Mouse (Mus musculus) cerebellum, adult 8-10 months (tissue): ENCODE measurements around the gene Hk2.

Experiments
- DNase-seq: peaks from one replicate; pipeline ENCODE4 v3.0.0; 2022

The Hk2 gene

DNA sequence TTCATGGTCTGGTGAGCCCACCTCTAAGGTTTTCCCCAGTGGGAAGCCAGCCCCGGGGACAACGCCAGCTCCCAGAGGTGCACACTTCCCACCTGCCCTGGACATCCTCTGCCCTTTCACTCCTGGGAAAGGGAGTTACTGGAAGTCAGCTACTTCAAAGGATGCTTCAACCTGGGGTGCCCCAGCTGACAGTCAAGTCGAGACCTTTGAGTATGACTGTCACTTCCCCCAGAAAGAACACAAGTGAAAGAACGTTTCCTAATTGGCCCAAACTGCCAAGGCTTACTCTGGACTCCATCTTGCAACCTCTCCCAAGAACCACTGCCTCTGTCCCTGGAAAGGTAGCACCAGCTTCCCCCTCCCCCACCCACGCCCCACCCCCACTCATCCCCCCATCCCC, 4.5 kb downstream of the Hk2 start:
- no peak for DNase-seq

DNA sequence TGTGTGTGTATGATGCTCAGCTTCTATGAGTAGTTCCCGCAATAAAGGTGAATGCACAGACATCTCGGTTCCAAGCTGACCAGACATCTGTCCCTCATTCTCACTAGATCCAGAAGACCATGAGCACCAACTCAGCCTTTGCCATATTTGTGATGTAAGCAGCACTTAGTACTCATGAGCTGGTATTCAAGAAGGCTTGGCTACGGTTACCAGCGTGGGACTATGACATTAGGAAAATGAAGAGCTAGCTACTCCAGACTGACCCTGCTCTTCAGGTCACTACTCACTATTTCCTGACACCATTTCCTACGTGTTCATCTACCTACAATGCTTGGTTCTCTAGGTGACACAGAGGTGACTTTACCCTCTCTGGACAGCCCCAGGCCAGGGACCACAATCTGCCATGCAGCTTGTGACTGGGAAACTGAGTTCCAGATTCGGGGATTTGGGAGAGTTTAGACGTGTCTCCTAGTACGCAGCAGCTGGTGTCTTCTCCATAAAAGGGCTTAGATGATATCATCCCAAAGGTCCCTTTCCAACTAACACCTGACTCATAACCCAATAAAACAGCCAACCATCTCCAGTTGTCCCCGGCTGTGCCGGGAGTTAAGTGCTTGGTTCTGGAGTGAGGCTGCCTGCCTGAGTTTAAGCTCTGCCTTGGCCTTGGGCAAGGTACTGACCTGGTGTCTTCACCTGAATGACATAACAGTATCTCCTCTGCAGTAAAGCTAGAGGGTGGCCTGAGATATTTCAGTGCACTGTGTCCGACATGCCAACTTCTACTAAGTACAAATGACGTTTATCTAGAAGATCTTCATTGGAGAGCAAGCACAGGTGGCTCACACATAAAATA, 6.3 kb downstream of the Hk2 start:
- no peak for DNase-seq

DNA sequence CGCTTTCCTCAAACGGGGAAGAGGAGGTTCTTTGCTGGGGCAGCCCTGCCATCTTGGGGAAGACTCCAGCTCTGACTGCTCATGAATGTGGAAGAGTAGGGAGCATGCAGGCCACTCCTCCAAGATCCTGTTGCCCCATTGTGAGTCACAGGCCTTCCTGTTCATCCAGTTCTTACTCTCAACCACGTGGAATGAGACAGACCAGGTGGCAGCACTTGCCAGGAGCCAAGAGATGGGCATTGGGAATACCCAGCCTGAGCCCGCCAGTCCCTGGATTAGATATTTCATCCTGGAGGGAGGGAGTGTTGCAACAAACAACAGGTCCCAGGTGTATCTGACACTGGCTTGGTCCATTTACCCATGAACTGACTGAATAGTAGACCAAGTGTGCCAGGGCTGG, 7.6 kb downstream of the Hk2 start:
- no peak for DNase-seq

DNA sequence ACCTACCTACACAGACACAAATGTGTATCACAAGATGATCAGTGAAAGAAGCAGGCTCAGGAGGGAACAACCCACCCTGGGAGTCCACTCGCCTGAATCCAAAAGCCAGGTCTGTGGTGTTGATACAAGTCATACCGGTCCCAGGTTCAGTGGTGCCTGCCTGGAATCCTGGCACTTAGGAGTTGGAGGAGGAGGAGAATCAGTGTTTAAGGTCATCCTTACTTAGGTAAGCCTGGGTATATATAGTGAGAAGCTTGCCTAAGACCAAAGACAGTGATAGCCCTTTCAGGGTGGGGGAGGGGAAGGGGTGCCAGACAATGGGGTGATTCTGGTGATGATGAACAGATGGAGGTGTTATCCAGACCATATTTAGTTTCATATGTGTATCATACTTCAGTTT, 9.0 kb downstream of the Hk2 start:
- DNase-seq: no peak

DNA sequence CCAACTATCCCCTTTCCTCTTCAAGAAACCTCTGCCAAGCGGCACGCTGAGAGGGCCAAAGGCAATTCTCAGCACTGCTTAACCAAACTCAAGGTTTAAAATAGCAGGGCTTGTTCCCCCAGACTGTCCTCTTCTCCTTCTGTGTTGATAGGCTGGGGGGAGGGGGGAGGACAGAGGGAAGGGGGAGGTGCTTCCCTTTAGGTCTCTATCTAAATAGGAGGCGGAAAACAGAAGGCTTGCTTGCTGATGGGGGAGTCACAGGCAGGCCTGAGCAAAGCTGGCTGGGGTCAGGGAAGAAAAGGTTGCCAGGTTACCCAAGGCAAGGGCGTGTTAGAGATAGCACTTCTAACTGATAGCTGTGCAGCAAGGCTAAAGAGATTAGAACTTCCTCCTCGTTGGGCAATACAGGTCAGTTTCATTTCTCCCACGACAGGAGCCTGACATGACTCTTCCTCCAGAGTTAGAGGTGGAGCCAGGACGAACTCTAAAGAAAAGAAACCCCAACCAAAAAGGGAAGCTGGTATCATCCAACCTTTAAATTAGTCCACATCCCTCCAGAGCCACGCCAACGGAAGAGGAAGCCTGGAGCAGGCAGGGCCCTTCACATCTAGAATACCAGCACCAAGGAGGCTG, 10.3 kb downstream of the Hk2 start:
- no peak for DNase-seq

DNA sequence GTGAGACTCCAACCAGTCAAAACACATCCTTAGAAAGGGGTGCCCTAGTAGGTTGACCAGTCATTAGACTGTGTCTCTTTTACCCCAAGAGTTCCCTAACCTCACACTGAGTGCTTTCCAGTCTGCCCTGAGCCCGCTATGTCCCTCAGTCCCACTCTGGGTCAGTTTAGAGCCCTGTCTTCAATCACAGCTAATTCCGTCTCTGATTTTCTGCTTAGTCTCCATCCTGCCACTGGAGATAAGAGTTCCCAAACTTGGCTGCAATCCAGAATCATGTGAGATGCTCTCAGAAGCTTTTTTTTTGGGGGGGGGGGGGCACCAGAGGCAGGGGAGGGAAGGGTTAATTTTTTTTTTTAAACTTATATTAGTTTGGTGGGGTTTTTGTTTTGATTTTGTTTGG, 11.5 kb downstream of the Hk2 start:
- no peak for DNase-seq

DNA sequence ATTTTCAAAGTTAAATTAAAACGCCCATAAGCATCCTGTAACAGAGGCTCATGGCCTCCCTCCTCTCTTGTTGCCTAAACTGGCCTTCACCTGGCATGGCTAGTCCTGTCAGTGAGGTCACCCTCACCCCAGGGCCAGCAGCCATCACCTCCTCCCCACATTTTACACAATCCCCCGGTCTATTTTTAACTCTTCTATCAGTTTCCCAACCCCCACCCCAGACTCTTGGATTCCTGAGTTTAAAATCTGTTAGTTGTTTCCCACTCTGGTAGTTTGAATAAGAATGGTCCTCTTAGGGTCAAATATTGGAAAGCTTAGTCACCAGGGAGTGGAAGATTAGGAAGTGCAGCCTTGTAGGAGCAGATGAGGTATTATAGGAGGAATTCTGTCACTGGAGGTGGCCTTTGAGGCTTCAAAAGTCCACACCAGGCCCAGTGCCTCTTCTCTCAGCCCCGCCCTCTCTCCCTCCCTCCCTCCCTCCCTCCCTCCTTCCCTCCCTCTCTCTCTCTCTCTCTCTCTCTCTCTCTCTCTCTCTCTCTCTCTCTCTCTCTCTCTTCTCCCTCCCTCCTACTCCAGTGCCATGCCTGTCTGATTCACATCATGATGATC, 13.4 kb downstream of the Hk2 start:
- no peak for DNase-seq

DNA sequence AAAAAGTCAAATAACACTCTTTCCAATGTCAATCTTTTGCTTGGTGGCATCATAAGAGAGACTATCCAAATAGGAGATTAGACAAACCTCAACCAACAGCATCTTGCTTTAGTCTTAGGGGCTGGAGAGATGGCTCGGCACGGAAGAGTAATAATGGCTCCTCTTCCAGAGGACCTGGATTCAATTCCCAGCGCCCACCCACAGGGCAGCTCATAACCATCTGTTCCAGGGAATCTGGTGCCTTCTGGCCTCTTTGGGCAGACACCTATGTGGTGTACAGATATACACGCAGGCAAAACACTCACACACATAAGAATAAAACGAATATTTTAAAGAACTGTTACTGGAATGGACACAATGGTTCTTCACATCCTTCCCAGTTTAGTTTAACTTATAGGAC, 15.0 kb downstream of the Hk2 start:
- no peak for DNase-seq

DNA sequence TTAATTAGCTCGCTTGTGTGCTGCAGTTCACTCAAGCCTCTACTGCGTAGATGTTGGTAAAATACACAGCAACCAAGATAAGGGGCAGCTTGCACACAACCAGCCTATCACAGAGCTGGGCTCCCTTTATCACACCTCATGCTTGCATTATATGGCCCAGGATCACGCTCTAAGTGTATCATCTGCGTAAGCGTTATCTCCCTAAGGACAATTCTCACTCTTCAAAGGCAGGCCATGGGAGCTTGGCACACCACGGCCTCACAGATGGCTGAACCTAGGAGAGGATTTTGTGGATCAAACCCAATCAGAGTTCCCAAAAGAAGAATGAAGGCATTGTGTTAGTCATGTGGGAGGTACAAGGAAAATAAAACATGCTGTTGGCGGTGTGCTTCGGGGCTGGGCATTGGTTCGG, 17.4 kb downstream of the Hk2 start:
- peak; percentile 29 for DNase-seq

DNA sequence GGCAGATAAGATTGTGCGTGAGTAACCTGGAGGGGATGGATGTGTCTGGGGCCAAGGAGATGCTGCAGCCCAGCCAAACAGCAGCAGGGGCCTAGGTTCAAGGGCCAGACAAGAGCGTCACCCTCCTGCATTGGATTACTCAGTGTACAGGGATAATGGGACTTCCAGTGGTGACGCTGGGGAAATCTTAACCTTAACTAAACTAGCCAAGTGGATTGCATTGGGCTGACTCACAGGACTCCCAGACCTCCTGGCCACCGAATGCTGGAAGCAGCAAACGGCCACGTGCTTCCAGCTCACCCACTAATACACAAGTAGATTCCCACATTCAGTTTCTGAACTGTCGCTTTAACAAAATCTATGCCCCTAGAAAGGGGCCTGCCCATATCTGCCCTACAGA, 18.0 kb downstream of the Hk2 start:
- DNase-seq: no peak

DNA sequence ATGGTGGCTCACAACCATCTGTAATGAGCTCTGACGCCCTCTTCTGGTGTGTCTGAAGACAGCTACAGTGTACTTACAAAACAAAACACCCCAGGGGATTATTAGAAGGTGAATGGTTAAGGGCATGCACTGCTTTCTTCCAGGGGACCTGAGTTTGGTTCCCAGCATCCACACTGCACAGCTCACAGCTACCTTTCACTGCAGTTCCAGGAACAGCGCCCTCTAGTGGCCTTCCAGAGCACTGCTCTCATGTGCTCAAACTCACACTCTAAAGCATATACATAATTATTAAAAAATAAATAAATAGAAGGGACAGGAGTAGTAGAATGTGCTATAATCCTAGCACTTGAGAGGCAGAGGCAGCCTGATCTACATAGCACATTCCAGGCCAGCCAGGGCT, 18.9 kb downstream of the Hk2 start:
- DNase-seq: no peak

DNA sequence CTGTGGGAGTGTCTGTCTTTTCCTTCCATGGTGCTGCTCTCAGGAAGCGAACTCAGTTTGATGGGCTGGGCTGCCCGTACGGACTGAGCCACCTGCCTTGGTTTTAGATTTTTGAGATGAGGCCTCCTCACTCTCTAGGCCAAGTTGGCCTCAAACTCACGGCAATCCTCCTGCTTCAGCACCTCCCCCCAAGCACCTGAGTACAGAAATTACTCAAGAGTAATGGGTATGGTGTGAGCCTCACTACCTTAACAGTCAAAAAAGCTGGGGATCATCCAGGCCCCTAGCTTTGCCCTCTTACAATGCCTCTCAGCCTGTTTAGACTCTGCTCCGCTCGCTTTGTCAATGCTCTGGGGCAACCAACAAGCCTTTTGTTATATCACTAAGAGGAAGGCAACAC, 19.5 kb downstream of the Hk2 start:
- DNase-seq: no peak

DNA sequence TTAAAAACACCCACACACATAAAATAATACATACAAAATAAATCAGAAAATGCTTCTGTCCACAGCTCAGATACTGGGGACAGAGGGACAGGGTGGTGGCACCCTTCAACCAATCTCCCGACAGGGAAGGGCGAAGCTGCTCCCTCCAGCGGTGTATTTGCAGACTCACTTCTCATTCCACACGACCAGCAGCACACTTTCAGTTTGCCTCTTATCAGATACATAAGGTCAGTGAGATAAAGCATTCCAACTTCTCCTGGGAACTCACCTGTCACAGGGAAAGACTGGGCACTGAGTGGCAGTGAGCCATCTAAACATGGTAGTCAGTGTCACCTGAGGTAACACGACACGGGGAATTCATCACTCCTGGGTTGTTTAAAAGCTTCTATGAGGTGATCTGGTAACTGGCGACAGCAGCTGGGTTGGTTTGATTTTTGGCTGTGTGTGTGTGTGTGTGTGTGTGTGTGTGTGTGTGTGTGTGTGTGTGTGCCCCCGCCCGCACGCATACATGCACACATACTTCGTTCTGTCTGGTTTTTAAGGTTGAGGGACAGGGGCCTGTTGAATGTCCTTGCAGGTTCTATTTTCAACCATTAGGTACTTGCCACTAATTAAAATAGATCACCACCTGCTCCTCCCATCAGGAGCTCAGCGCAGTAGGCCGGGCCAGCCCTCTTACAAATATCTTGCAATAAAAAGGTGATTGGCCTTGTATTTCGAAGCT, 20.5 kb downstream of the Hk2 start:
- DNase-seq: no peak

DNA sequence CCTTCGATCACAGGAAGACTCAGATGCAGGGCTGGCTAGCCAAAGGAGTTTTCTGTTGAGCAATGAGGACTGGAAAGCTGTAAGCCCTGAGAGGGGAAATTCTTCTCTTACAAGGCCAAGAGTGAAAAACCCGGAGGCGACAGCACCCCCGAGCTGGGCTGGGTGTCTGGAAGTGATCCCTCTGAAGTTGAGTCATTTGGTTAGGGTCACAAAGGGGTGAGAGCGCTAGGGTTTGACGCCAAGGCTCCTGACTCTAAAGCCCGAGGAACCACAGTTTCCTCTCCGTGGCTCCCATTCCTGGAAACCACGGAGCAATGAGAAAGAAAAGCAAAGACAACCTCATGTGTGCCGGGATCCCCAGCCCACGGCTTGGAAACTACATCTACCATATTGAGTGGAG, 21.2 kb downstream of the Hk2 start:
- DNase-seq: no peak

DNA sequence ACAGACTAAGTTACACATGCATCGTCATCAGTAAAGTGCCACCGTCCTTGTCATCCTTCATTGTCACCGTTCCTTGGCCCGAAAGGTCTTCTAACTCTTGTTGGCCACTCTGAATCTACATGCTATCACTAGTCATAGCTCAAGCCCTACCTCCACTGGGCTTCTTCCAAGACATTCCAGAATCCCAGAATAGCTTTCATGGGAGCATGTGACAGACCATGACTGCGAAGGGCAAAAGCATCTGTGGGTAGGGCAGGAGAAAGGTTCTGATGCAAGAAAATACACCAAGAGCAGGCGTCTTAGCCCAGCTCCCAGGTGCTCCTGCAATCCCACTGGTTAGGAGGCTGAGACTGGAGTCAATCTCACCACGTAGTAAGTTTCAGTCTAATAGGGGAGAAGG, 22.5 kb downstream of the Hk2 start:
- DNase-seq: no peak

DNA sequence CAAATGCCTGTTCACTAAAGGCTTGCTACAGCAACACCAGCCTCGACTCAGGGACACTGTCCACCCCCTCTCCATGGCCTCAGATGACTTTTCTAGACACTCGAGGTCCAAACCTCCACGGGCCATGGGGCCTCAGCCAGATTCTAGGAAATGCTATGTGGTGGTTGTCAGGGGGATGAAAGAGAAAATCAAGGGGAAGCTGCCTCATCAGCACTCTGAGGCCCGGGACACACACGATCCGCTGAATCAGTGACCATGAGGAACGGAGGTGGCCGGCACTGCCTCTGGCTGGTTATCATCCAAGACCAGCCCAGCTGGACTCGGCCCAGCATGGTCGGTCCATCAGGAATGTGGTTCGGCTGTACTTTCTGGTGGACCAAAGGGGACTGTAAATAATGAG, 23.2 kb downstream of the Hk2 start:
- DNase-seq: no peak

DNA sequence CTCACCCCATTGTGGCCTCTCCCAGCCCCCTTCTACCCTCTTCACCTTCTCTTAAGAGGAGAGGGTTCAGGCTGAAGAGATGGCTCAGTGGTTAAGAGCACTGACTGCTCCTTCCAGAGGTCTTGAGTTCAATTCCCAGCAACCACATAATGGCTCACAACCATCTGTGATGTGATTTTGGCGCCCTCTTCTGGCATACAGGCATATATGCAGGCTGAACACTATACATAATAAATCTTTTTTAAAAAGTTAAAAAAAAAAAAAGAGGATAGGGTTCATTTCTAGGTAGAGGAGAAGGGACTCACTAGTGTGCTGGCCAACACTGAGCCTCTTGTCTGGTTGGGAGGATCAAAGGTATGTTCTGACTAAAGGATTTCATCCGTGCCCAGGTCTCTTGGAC, 24.2 kb downstream of the Hk2 start:
- DNase-seq: no peak

DNA sequence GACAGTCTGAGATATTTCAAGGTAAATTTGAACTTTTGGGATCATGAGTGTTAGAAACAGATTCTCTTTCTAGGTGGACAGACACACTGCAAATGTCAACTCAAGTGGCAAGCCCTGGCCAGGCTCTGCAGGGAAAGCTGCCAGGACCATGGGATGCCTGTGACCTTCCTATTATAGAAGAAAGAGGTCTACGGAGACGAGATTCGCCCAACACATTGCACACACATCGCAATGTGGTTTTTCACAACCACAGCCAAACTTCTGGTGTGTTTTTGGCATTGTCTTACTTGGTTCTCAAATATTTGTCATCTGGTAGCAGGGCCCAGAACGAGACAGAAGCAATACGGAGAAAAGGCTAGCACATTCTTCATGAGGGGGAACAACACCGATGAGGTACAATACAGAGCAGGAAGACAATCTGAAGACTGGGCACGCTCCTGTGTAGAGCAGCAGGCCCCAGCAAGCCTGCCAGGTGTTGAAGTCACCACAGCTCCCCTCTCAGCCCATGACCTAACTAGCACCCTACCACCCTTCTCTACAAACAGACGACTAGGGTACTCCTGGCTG, 26.1 kb downstream of the Hk2 start:
- DNase-seq: no peak

DNA sequence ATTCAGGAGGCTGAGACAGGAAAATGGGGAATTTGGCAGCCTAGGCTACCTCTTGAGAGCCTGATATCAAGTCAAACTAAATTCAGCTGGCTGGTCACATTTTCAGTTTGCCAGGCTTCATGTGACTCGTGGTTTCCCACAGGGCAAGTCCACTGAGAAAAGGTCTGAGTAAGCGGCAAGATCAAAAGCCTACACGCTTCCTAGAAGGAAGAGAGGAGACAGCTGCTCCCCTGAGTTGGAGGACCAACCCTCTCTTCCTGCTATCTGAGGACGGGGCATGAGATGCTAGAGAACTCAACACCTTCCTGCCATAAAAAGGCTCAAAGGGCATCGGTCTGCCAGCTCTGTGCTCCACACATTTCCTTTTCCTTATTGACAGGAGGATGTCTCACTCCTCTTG, 27.2 kb downstream of the Hk2 start:
- DNase-seq: no peak

DNA sequence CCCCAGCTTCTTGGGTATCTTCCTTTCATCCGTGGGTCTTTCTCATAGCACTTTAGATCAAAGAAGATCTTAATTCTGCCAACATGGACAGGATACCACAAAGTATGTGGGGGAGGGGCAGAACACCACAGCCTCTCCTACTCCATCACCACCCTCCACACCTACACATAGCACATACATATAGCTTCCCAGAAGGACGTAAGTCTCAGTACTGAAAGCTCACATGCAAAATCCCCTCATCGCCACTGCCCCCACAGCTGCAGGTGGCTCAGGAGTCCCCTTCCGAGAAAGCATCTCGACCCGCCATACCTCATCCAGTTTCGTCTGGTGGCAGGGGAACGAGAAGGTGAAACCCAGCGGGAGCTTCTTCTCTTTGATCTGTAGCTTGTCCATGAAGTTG, 29.7 kb downstream of the Hk2 start:
- no peak for DNase-seq

DNA sequence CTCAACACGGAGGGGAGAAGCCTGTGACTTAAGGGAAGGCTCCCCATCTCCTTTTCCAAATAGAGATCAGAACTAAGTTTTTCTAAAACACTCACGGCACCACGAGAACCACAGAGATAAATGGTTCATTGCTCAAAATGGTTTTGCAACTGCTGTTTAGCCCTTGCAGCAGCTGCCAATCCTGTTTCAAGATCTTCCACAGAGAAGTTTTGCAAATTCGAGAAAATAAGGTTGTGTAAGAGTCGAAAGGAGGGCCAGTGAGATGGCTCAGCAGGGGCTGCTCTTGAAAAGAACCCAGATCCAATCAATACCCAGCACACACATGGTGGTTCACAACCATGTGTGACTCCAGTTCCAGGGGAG, 32.8 kb downstream of the Hk2 start:
- DNase-seq: no peak

DNA sequence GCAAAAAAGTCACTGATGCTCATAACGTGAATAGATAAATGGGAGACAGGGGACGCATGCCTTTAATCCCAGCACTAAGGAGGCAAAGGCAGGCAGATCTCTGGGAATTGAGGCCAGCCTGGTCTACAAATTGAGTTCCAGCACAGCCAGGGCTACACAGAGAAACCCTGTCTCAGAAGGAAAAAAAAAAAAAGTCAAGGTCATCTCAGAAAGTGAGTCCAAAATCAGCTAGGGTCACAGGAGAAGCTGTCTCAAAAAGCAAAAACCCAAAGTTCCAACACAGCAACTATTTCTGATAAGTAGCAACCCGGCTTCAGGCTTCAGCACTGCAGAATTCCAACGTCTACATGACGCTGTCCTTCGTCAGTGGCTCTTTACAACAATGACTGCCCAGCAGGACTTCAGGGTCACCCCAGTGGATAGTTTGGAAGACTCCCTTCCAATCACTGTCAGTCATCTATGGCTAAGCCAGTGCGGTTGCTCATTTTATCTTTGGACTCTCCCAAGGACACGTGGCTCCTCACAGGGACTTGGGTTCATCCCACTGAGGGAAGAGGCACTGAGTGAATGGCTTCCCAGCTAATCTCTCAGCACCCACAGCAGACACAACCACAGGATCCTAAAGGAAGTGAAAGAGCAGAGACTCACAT, 33.3 kb downstream of the Hk2 start:
- DNase-seq: no peak

DNA sequence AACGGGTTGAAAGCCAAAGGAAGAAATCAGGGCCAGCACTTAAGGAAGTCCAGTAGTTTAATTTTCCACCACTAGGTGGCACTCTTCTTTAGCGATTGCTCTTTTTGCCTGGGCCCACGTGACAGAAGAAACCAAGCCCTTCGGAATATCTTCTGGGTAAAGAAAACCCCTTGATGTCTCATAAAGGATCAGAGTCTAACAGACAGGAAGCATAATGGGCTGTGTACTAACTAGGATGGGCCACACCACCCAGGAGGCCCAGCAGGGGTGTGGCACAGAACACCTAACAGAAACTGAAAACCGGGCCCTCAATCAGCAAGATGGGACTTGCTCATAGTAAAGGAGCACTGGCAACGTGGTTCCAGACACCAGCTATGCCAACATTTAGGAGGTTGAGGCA, 34.0 kb downstream of the Hk2 start:
- peak; percentile 56 for DNase-seq
